Mouse (Mus musculus): ENCODE results near the gene Dock3. TPM values are rescaled to one million over a fixed set of nuclear protein-coding genes. Genes with fewer than 3 reads are reported as not detected.
"Not testable (repeated sequence)": the region's sequence is repeated elsewhere in the genome, so short reads cannot be mapped to it uniquely, and the experiment has no call there.

Gene Dock3
- total RNA-seq, 4 experiments from 2014 or later: 6.1 to 14.8 (median 10.0) TPM

DNA sequence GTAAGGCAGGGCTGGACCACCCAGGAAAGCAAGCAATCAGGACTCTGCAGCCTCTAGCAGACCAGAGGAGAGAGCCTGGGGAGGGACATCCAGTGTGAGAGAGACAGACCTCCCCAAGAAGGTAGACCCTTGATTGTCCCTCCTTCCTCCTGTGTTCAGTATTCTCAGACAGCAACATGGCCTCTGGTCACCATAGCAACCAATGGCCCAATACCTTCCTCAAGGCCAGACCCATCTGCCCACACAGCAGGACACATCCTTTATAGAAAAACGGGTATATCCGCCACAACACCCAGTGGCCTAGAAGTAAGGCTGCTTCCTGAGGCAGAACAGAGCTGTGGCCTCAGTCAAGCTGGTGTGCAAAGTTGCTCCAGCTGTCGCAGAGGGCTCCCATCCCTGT is 23.9 kb upstream of the Dock3 start:
- no peak for DNase-seq

DNA sequence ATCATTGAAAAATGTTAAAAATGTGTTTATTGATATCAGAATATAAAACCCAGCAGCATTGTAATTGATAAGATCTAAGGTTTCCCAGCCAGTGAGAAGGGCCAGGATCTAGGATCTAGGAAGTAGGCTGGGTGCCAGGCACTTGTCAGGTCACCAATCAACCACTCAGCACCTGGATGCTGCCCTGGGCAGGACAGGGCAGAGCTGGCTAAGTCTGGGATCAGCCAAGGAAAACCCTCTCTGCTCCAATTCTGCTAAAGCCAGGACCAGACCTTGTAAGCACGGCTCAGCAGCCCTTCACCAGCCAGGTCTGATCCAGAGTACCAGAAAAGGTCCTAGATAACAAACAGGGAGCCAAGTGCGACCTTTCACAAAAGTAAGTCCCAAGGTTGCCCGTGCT is 23.2 kb upstream of the Dock3 start:
- DNase-seq: no peak

DNA sequence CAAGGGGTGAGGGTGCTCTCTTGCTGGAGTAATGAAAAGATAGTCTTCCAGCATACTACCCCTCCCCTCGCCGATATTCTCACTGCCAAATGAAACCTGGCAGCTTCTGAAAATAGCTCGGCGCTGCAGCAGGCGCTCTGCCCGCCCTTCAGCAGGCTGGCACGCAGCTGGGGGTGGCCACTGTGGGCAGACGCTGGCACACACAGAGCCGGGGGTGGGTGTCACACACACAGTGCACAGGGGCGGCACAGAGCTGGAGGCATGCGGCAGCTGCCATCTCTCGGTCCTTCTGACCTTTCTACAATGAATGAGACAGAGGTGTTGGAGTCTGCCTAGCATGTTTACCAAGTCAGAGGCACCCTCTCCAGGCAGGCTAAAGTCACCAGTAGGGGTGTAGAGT is 22.8 kb upstream of the Dock3 start:
- DNase-seq: no peak

DNA sequence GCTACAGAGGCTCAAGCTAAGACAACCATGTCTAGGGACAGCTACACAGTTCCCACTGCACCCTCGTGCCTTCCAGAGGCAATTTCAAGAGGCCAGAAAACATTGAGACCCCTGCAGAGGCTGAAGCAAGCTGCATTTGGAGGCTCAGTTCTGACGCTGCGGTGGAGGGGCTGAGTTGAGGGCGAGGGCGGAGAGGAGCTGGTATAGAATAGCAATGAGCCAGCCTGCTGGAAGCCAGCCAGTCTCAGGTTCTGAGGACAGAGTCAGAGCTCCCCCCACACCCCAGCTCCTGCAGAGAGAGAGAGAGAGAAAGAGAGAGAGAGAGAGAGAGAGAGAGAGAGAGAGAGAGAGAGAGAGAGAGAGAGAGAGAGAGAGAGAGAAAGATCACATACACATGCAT is 20.5 kb upstream of the Dock3 start:
- no peak for DNase-seq

DNA sequence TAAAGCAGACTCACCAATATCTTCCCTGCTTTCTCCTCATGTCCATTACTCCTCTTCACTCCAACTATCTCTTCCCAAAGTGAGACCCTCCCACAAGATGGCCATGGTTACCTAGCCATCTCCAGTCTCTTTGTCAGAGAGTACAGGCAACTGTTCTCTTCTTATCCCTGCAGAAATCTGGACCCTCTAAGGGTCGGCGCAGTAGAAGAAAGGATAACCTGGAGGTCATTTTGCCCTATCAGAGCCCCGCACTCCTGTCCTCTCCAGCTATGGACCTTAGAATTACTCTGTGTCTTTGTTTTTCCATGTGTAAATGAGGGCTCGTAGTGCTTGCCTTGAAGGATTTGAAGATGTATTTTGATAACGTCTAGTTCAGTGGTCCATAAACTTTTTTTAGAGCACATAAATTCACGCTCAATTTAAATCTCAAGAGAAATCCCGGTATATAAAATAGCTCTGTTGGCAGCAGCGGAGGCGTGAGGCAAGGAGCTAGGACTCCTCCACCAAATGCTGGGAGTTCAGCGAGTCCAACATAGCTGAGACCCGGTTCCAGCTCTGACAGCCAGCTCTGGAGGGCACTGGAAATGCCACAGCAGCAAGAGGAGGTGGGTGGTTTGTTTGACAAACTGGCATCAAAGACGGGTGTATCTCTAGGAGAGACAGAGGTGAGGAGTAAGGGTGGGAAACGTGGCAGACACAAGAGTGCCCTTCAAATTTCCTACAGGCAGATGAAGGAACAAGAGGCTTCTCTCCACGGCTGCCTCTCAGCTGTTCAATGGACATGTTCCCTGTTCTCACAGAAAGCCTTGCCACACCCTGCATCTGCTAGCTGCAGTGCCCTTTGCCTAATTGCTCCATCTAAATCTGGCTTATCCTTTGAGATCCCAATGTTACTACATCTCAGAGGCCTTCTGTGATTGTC is 19.0 kb upstream of the Dock3 start:
- DNase-seq: no peak

DNA sequence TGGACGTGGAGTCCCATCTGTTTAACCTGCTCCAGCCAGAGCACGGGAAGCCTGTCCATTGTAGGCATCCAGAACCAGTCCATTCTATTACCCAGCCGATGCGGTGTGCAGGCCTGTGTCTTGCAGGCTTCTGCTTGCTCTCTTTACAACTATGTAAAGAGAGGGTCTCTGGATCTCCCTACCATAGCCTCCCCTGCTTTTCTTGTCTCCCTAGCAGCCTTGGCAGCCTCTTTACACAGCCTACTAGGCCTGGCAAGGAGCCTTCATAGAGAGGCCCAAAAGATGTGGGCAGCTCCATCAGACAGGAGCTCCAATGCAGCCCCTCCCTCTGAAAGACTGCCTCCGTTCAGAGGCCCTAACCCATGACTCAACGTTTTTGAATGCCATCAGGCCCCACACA is 17.4 kb upstream of the Dock3 start:
- DNase-seq: no peak

DNA sequence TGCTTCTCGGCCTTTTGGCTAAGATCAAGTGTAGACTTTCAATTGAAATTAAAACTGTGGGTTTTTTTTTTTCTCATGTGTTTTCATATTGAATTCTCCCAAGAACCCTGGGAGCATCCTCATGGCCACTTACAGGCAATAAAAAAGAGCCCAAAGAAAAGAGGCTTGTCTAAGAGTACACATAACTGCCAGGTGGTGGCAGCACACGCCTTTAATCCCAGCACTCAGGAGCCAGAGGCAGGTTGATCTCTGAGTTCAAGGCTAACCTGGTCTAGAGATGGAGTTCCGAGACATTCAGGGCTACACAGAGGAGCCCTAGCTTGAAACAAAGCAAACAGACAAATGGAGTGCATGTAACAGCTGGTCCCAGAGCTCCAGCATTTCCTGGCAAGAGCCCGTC is 14.5 kb upstream of the Dock3 start:
- DNase-seq: no peak

DNA sequence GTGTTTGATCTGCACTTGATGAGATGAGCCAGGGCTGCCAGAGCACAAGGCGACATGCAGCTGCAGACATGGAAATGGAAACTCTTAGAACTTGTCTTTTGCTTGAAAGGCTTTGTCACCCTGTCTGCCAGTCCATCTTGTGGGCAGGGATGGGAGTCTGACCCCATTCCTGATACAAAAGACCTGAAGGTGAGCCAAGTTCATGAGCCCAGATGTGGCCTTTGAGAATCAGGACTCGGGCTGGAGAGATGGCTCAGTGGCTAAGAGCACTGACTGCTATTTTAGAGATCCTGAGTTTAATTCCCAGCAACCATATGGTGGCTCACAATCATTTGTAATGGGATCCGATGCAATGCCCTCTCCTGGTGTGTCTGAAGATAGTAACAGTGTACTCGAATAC is 13.6 kb upstream of the Dock3 start:
- no peak for DNase-seq

DNA sequence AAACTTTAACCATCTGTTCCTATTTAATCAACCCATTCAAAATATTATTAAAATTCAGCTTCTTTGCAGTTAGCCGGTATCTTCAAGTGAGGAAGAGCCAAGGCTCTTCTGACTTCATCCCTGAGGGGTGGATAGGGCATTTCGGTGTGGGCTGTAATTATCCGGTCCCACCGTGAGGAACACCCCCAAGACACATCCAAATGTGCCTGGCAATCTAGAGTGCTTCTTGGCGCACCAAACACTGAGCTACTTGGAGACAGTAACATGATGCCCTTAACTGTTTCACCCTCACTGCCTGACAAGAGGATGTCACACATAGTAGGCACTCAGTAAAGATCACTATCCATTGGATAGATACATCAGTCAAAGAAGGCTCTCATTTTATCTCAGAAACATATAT is 4.4 kb upstream of the Dock3 start:
- DNase-seq: no peak

DNA sequence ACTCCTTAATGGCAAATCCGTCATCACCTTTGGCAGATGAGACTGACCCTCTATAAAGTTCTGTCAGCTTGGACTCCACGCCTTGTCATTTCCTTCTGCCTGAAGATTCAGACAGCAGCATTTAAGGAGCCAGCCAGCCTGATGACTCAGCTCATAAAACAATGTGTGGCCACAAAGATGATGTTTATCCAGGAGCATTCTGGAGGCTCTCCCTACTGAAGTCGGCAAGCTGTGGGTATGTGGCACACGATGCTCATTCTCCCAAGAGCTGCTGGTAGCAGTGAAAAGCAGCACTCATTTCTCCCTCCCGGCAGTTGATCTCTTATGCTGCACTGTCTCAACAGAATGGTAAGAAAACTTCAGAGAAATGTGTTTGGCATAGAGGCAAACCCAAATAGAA is 3.6 kb upstream of the Dock3 start:
- no peak for DNase-seq

DNA sequence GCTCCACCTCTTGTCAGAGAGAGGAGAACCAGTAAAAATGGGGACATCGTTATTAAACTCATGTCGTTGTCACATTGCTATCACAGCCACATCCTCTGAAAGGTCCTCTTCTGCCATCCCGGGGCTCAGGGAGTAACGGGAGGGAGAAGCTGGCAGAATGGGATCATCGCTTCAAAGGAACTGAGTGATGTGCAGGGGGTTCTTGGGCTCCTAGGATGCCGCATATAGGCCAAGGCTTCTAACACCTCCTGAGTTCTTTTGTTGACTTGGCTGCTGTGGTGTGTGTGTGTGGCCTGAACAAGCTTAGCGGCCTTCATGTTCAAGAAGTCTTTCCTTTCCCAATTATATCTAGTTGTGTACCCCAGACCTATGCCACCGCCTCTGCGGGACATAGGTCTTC is 431 bp upstream of the Dock3 start:
- DNase-seq: no peak

DNA sequence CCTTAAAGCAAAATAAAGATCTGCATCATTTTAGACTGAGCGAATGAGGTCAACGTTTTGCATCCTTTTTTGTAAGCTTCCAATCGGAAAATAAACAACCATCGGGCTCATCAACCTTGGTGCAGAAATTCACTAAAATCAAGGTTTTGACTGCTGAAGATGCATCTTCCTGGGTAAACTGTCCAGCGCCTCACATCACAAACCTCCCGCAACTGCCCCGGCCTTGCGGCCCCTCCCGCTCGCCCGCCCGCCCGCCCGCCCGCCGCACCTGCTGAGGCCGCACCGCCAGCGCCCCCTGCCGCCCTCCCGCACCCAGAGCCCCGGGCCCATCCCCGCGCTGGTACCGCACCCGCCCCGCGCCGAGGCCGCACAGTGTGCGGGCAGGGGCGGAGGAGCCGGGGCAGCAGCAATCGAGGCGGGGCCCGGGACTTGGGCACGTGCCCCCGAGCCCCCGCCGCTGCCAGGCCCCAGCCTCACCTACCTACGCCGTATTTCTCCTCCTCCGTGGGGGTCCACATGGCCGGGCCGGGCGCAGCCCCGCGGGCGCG is 644 bp downstream of the Dock3 start:
- no peak for DNase-seq

DNA sequence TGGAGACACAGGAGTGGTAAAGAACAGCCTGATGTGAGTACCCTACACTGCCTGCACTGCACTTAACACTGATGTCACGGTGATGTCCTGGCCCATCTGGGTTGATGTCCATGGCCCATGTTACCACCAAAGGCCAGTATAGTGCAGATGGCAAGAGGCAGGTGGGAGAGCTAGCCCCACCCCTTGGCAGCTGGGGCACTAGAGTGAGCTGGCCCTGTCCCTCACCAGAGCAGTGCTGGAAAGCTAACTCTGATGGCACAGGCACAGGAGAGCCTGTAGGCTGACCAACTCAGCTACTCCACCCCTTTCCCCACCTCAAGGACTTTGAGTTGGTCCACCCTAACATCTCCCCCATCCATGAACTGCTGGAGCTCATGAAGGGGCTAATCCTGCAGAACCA is 7.1 kb downstream of the Dock3 start:
- no peak for DNase-seq

DNA sequence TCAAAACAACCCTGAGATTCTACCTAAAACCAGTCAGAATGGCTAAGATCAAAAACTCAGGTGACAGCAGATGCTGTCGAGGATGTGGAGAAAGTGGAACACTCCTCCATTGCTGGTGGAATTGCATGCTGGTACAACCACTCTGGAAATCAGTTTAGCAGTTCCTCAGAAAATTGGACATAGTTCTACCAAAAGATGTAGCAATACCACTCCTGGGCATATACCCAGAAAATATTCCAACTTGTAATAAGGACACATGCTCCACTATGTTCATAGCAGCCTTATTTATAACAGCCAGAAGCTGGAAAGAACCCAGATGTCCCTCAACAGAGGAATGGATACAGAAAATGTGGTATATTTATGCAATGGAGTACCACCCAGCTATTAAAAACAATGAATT is 56.9 kb downstream of the Dock3 start:
- not testable (repeated sequence) for DNase-seq

DNA sequence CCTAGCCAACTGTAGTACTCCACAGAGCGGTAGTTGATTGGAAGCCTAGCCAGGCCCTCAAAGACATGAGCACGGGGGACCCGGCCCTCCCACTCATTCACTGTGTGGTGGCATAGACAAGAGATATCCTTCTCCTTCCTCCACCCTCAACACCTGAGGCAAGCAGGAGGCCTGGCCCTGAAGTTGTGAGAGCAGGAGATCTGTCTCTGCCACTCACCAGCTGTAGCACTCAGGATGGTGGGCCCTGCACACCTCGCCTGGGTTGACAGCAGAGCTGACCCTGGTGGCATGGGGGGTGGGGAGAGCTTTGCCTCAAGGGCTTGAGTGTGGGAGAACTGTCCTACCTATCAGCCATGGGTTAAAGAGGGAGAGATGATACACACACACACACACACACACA is 65.9 kb downstream of the Dock3 start:
- no peak for DNase-seq

DNA sequence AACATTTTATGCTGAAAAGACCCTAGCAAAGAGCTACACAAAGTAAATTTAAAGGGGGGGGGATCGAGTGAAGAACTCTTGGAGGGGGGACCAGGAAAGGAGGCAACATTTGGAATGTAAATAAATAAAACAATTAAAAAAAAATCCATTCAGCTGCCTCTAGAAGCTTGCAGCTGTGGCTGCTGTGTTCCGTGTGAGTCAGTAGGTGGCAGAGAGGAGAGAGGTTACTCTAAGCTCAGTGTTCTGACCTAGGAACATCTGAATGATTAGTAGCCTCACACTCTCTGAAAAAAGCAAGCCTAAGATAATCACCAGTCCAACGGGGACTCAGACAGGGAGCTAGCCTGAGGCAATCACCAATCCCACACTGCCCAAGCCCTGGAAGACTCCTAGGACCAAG is 66.9 kb downstream of the Dock3 start:
- DNase-seq: no peak

DNA sequence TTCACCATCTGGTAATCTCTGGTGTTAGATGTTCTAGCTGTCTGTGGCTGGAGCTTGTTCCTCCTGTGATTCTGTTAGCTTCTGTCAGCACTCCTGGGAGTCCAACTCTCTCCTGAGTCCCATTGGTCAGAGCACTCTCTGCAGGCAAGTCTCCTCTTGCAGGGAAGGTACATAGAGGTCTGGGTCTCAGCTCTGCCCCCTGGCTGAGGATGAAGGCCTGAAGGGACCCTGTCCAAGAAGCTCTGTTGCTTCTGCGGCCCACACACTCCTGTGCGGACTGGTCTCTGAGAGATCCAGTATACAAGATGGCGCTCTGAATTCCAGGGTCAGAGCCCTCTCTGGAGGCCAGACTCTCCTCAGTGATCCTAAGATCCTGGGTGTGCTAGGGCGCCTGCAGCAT is 75.3 kb downstream of the Dock3 start:
- not testable (repeated sequence) for DNase-seq

DNA sequence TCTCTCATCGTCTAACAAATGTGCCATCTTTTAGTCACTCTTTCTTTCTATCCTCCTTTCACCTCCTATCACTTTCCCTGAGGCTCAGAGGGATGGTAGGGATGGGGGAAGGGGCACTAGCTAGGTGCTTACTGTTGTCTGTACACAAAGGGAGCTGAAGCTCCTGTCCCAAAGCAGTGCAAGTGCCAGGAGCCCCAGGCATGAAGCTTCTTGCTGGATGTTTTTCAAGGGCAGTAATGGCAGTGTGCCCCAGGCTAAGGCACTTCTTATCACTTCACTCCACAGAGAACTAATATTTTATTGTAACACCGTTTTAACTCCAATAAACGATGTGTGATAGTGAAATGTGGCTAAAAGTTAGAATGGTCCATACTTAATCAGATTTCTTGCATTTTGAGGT is 118.9 kb downstream of the Dock3 start:
- no peak for DNase-seq

DNA sequence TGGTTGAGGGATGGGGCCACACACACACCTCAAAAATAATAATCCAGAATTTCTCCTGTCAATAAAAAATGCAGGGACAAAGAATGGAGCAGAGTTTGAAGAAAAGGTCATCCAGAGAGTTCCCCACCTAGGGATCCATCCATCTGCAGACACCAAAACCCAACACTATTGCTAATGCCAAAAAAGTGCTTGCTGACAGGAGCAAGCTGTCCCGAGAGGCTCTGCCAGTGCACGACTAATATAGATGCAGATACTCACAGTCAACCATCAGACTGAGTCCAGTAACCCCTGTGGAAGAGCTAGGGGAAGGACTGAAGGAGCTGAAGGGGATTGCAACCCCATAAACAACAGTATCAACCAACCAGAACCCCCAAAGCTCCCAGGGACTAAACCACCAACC is 119.7 kb downstream of the Dock3 start:
- DNase-seq: no peak

DNA sequence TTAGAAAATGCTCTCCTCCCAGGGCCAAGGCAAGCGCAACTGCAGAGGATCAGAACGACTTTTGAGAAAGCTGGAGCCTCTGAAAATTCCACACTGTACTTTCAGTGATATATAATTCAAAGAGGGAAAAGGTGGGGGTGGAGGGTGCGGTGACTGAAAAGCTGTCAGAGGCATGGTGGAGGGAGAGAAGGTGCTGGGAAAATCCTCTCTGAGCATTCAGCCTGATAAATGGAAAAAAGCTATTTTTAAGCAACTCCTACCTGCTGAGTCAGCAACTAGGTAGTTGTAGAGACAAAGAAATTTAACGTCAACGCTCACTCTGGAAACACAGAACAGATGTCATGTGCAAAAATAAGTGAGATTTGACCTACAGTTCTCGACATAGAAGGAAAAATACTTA is 132.2 kb downstream of the Dock3 start:
- DNase-seq: no peak

DNA sequence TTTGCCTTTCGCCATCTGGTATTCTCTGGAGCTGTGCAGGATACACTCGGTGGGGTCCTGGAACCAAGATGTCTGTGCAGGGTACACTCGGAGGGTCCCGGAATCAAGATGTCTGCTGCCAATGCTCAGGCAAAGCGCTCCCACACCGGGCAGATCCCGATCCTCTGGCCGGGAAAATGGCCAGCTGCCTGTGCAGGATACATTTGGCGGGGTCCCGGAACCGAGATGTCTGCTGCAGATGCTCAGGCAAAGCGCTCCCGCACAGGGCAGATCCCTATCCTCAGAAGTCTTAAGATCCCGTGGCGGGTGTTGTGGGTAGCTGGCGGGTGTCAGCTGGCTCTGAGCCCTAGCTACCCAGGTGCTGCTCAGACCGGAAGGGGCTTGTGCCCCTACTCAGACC is 142.3 kb downstream of the Dock3 start:
- not testable (repeated sequence) for DNase-seq

DNA sequence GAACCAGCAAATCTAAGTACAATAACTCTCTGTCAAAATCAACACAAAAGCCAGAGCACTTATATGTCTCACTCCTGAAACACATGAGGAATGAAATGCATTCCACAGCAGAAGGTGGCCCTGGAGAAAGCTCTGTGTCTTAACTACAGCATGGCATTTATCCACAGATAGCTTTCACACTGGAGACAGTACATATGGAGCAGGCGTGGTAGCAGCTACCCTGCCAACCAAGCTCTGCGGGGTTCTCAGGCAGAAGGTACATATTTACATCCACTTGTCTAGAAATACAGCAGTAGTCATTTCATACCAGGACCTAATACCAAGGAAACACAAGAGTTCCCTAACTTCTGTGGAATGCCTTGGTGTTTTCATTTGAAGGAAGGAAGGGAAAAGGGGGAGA is 144.2 kb downstream of the Dock3 start:
- DNase-seq: no peak

DNA sequence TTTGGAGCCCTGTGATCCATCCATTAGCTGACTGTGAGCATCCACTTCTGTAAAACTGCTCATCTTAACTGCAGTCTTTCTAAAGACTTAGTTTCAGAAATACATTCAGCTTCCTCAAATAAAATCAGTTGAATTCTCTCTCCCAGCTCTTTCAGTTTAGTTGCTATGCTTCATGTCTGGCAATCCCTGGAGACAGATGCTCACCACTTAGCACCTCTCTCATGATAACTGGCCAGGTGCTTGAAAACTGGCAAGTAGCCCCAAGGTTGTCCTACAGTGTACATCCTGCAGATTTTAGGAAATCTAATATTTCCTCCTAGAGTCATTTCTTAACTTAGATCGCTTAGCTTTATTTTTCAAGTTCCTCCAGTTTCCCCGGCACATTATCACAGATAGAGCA is 193.8 kb downstream of the Dock3 start:
- no peak for DNase-seq

DNA sequence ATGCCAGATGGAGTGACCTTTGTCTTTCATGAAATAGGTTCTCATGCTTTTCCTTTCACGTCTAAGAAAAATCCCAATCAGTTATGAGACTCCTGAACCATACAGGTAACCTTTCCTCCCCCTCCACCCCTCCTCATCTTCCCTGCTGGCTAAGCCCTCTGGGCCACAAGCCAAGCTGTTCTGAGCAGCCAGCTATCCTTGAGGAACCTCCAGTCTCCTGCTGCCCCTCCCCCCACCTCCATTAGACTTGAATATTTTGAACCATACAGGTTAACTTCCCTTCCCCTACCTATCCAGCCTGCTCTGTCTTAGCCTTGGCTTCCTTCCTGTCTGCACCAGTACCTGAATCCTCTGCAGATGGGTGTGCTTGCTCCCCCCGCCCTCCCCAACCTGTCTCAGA is 204.1 kb downstream of the Dock3 start:
- DNase-seq: no peak

DNA sequence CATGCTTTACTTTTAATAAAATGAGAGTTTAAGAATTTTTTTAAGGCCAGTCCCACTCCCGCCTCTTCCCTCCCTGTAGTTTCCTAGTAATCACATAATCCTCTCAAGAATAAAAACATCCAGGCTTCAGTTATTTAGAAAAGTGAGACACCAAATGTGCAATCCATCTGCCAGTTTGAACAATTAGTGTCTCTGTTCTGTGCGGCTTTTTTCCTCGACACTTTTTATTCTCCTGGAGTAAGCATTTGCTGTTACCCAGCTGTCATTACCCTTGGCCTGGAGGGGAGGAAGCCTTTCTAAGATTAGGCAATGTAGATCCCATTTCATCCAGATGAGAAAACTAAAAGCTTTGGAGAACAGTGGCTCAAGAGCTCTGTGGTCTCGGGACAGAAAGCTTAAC is 221.9 kb downstream of the Dock3 start:
- no peak for DNase-seq
